Mouse (Mus musculus) erythroblast, embryonic 14.5 days (primary cell): ENCODE results near the gene Klhl25.

Source experiments
- GATA1 ChIP-seq: IDR thresholded peaks from 2 replicates; pipeline ENCODE4 v1.6.1; 2012; ENCODE audit warnings: low read length, inconsistent platforms, mixed read lengths
- TAL1 ChIP-seq: IDR thresholded peaks from 3 replicates; pipeline ENCODE4 v1.6.1; 2012; ENCODE audit warnings: low read length, inconsistent platforms, mixed read lengths

- TF ChIP-seq GATA1 (no peak), TAL1 (no peak)
Measured at GRCm38 (mm10) chr7:75848776-75849670, 913 bp downstream of the Klhl25 start.
